Mouse (Mus musculus): ENCODE measurements around the gene Rack1. TPM values are rescaled to one million over a fixed set of nuclear protein-coding genes. Genes with fewer than 3 reads are reported as not detected.
"Not testable (repeated sequence)": the region's sequence is repeated elsewhere in the genome, so short reads cannot be mapped to it uniquely, and the experiment has no call there.

Gene Rack1
- total and polyA plus RNA-seq, 2 experiments from 2014 or later = 292 to 1,323 TPM

DNA sequence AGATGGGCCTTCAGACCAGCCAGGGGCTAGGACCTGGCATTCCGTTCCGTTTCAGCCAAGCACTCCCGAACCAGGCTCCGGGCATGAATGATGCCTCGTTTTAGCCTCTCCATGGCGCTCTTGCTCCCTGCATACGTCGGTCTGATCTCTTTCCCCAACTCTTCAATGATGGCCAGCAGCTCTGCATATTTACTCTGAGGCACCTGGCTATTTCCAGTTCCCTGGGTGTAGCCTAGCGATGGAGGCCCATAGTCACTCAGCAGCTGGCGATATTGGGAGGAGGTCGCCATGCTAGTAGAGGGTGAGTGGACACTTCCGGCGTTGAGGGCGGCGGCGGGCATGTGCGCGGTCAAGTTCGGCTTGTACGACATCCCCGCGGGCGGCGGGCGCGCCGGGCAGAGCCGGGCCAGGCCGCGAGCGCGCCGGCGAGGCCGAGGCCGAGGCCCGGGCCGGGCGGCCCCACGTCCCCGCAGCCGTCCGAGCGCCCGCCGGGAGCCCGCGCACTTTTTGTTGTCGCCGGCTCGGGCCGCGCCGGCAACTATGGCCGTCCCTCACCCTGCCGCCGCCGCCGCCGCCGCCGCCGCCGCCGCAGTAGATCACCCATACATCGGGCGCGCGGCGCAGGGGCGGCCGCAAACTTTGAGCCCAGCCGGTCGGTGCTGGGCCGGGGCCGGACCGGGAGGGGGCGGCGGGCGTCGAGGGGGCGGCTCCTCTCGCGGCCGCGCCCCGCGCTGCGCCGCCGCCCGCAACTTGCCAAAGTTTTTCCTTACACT lies 26.0 kb downstream of the Rack1 start, which contains the start of the genes Trim7 and Gm12184:
TSS of gene Trim7 (plus strand) at position 162 of the 773 bp plus-strand sequence.
TSS of gene Gm12184 (minus strand) at position 677 of the 773 bp plus-strand sequence.
- H3K9ac ChIP-seq (replicated peaks; ENCODE audit: low read depth, low read length) = peak within 1 kb of the TSS; percentile 59
- whole genome bisulfite sequencing = under 1% methylated on average over 41 of the region's 92 CpGs
- peak within 1 kb of the TSS; percentile 52 for H3K4me3 ChIP-seq (ENCODE audit: low read depth, low read length)
- peak within 1 kb of the TSS; percentile 63 for H3K4me2 ChIP-seq (ENCODE audit: low read depth, low read length)
- DNase-seq (ENCODE audit: low spot score); H3K36me3 ChIP-seq (replicated peaks; ENCODE audit: control insufficient read depth, insufficient read depth, low read length); H3K27me3 ChIP-seq (ENCODE audit: control insufficient read depth, insufficient read depth, low read length); H3K9me3 ChIP-seq (replicated peaks; ENCODE audit: control insufficient read depth, low read length): not testable (repeated sequence)
- 0 out of 2 replicates have a peak, but pooled peaks have one; percentile 2 for TF ChIP-seq CTCF (IDR thresholded peaks at IDR 0.05; ENCODE audit: low read depth)
- ATAC-seq (ENCODE audit: insufficient read depth, low read depth) = peak; percentile 83
- H3K27ac ChIP-seq (ENCODE audit: low read depth) = peak within 1 kb of the TSS; percentile 79
- peaks cover 19% of the 10 kb centered on the region for H3K4me1 ChIP-seq (ENCODE audit: control insufficient read depth, insufficient read depth)

DNA sequence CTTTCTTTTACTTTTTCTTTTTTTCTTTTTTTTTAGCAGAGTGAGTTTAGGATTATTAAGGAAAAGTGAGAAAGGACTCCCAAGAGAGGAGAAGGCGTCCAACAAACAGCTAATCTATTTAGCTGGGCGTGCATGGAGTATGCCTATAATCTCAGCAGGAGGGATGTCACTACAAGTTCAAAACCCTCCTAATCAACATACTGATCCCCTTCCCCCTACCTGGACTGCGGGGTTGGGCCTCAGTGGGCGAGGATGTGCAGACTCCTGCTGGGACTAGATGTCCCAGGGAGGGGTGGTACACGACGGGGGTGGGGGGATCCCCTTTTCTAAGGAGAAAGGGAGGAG lies 26.6 kb downstream of the Rack1 start:
- WGBS = 3% methylated on average over 6 of the region's 6 CpGs
- DNase-seq (ENCODE audit: low spot score) (no peak), ATAC-seq (ENCODE audit: insufficient read depth, low read depth) (no peak)
- peaks cover 19% of the 10 kb centered on the region for H3K4me1 ChIP-seq (ENCODE audit: control insufficient read depth, insufficient read depth)
- peak overlapping the region; percentile 63 for H3K4me2 ChIP-seq (ENCODE audit: low read depth, low read length)
- H3K9me3 ChIP-seq (replicated peaks; ENCODE audit: control insufficient read depth, low read length) = no peaks in the 10 kb centered on the region
- TF ChIP-seq CTCF (IDR thresholded peaks at IDR 0.05; ENCODE audit: low read depth) = no peak
- no peak for TF ChIP-seq EP300 (IDR thresholded peaks at IDR 0.05; ENCODE audit: low read depth)
- H3K36me3 ChIP-seq (replicated peaks; ENCODE audit: control insufficient read depth, insufficient read depth, low read length) = no peaks in the 10 kb centered on the region
- H3K27me3 ChIP-seq (ENCODE audit: control insufficient read depth, insufficient read depth, low read length) = no peaks in the 10 kb centered on the region
- H3K4me3 ChIP-seq (ENCODE audit: low read depth, low read length) = peak overlapping the region; percentile 52
- H3K9ac ChIP-seq (replicated peaks; ENCODE audit: low read depth, low read length) = peak overlapping the region; percentile 59
- H3K27ac ChIP-seq (ENCODE audit: low read depth) = peak overlapping the region; percentile 79

DNA sequence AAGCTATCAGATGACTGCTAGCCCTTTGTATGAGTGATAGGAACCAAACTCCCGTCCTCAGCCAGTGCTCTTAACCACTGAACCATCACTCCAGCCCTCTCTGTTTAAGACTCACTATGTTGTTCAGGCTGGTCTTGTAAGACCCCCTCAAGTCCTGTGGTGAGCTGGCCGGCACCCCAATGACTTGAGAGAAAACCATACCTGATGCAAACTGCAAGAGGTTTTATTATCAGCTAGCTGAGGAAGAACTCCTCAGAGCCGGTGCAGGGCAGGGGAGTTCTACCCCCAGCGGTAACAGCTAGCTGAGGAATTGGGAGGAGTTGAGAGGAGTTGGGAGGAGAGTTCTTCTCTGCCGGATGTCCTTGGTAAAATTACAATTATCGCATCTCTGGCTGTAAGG lies 27.8 kb downstream of the Rack1 start:
- H3K4me3 ChIP-seq (ENCODE audit: low read depth, low read length) = no peak overlapping the region
- no peak overlapping the region for H3K27ac ChIP-seq (ENCODE audit: low read depth)
- DNase-seq (ENCODE audit: low spot score) (no peak), ATAC-seq (ENCODE audit: insufficient read depth, low read depth) (no peak)
- H3K27me3 ChIP-seq (ENCODE audit: control insufficient read depth, insufficient read depth, low read length) = no peaks in the 10 kb centered on the region
- H3K9ac ChIP-seq (replicated peaks; ENCODE audit: low read depth, low read length) = no peak overlapping the region
- no peaks in the 10 kb centered on the region for H3K9me3 ChIP-seq (replicated peaks; ENCODE audit: control insufficient read depth, low read length)
- WGBS = 74% methylated on average over 6 of the region's 6 CpGs
- H3K36me3 ChIP-seq (replicated peaks; ENCODE audit: control insufficient read depth, insufficient read depth, low read length) = no peaks in the 10 kb centered on the region
- TF ChIP-seq CTCF (IDR thresholded peaks at IDR 0.05; ENCODE audit: low read depth) = no peak
- no peak for TF ChIP-seq EP300 (IDR thresholded peaks at IDR 0.05; ENCODE audit: low read depth)
- peaks cover 19% of the 10 kb centered on the region for H3K4me1 ChIP-seq (ENCODE audit: control insufficient read depth, insufficient read depth)
- H3K4me2 ChIP-seq (ENCODE audit: low read depth, low read length) = no peak overlapping the region

DNA sequence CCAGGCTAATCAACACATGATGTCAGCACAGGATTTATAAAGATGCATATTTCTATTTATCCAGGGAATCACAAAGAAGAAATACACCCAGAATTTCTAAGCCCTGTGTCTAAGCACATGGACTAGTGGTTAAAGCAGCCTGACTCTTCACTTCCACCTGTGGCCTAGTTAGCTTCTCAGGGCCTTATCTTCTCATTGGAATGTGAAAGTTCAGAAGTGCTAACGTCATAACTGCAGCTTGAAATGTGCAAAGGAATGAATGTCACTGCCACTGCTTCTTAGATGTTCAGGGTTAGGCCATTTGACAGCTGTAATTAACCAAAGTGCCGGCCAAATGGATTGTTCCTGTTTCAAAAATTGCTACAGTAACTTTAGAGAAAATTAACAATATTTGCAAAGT lies 30.1 kb downstream of the Rack1 start:
- Histone ChIP-seq H3K4me2 (ENCODE audit: low read depth, low read length) (no peak overlapping the region), H3K4me1 (ENCODE audit: control insufficient read depth, insufficient read depth) (peaks cover 9% of the 10 kb centered on the region; the same call in 1 of the 2 replicates), H3K36me3 (replicated peaks; ENCODE audit: control insufficient read depth, insufficient read depth, low read length) (no peaks in the 10 kb centered on the region), H3K9me3 (replicated peaks; ENCODE audit: control insufficient read depth, low read length) (no peaks in the 10 kb centered on the region), H3K9ac (replicated peaks; ENCODE audit: low read depth, low read length) (no peak overlapping the region), H3K4me3 (ENCODE audit: low read depth, low read length) (no peak overlapping the region), H3K27ac (ENCODE audit: low read depth) (peak overlapping the region; percentile 69), H3K27me3 (ENCODE audit: control insufficient read depth, insufficient read depth, low read length) (no peaks in the 10 kb centered on the region)
- peak; percentile 45; the same call in 1 of the 2 replicates for TF ChIP-seq EP300 (IDR thresholded peaks at IDR 0.05; ENCODE audit: low read depth)
- TF ChIP-seq CTCF (IDR thresholded peaks at IDR 0.05; ENCODE audit: low read depth) = no peak
- peak; percentile 67 for DNase-seq (ENCODE audit: low spot score)
- 24% methylated on average over 2 of the region's 2 CpGs for WGBS
- ATAC-seq (ENCODE audit: insufficient read depth, low read depth) = no peak; the same call in 1 of the 2 replicates

DNA sequence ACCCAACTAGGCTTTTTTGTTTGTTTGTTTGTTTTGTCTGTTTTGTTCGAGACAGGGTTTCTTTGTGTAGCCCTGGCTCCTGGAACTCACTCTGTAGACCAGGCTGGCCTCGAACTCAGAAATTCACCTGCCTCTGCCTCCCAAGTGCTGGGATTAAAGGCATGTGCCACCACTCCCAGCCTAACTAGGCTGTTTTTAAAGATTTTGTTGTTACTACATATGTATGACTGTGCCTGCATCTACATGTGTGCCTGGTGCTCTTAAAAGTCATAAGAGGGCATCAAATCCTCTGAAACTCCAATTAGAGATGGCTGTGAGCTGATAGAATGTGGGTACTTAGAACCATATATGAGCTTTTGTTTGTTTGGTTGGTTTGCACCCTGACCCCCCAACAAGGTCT lies 31.1 kb downstream of the Rack1 start:
- ATAC-seq (ENCODE audit: insufficient read depth, low read depth) = no peak
- TF ChIP-seq EP300 (IDR thresholded peaks at IDR 0.05; ENCODE audit: low read depth) (no peak), CTCF (IDR thresholded peaks at IDR 0.05; ENCODE audit: low read depth) (no peak)
- 79% methylated on average over 2 of the region's 2 CpGs for WGBS

More for the DNA sequence above, 31.1 kb downstream of the Rack1 start:
- Histone ChIP-seq H3K36me3 (replicated peaks; ENCODE audit: control insufficient read depth, insufficient read depth, low read length) (no peaks in the 10 kb centered on the region), H3K4me3 (ENCODE audit: low read depth, low read length) (no peak overlapping the region), H3K9me3 (replicated peaks; ENCODE audit: control insufficient read depth, low read length) (no peaks in the 10 kb centered on the region), H3K4me1 (ENCODE audit: control insufficient read depth, insufficient read depth) (peaks cover 9% of the 10 kb centered on the region; the same call in 1 of the 2 replicates), H3K4me2 (ENCODE audit: low read depth, low read length) (no peak overlapping the region), H3K27ac (ENCODE audit: low read depth) (no peak overlapping the region), H3K9ac (replicated peaks; ENCODE audit: low read depth, low read length) (no peak overlapping the region), H3K27me3 (ENCODE audit: control insufficient read depth, insufficient read depth, low read length) (no peaks in the 10 kb centered on the region)
- DNase-seq (ENCODE audit: low spot score) = no peak

Data from heart, postnatal 0 days (tissue).